Mouse (Mus musculus) liver (tissue): ENCODE measurements around the gene Nod1.
"Not testable (repeated sequence)": the region's sequence is repeated elsewhere in the genome, so short reads cannot be mapped to it uniquely, and the experiment has no call there.

Source experiments
- DNase-seq: peaks from one replicate; pipeline ENCODE4 v3.0.0-alpha.2; 2020; ENCODE audit warnings: mixed read lengths

Gene Nod1

GRCm38 (mm10) chr6:54979426-54979825 lies 7.0 kb upstream of the Nod1 start:
- no peak for DNase-seq

- DNase-seq = no peak
These were observed 3.2 kb upstream of the Nod1 start for GRCm38 (mm10) chr6:54975616-54976015.

GRCm38 (mm10) chr6:54974501-54974900 lies 2.1 kb upstream of the Nod1 start:
- DNase-seq = no peak

- DNase-seq = no peak
These were observed 458 bp upstream of the Nod1 start for GRCm38 (mm10) chr6:54972929-54973211.

GRCm38 (mm10) chr6:54971731-54972110 lies 691 bp downstream of the Nod1 start:
- no peak for DNase-seq

- no peak for DNase-seq
These were observed 1.9 kb downstream of the Nod1 start for GRCm38 (mm10) chr6:54970506-54970905.

- no peak for DNase-seq
These were observed 2.6 kb downstream of the Nod1 start for GRCm38 (mm10) chr6:54969801-54970200.

- peak; percentile 9 for DNase-seq
These were observed 4.8 kb downstream of the Nod1 start for GRCm38 (mm10) chr6:54967591-54967990.

GRCm38 (mm10) chr6:54965234-54965633 lies 7.2 kb downstream of the Nod1 start:
- DNase-seq = no peak

- no peak for DNase-seq
These were observed 7.7 kb downstream of the Nod1 start for GRCm38 (mm10) chr6:54964755-54965154.

GRCm38 (mm10) chr6:54963599-54963998 lies 8.8 kb downstream of the Nod1 start:
- no peak for DNase-seq

- no peak for DNase-seq
These were observed 14.8 kb downstream of the Nod1 start for GRCm38 (mm10) chr6:54957655-54958054.

- no peak for DNase-seq
These were observed 16.0 kb downstream of the Nod1 start for GRCm38 (mm10) chr6:54956425-54956824.

- DNase-seq = no peak
These were observed 16.5 kb downstream of the Nod1 start for GRCm38 (mm10) chr6:54955949-54956348.

- DNase-seq = peak; percentile 37
These were observed 17.6 kb downstream of the Nod1 start for GRCm38 (mm10) chr6:54954659-54955414.

- not testable (repeated sequence) for DNase-seq
These were observed 19.0 kb downstream of the Nod1 start for GRCm38 (mm10) chr6:54953399-54953798.

GRCm38 (mm10) chr6:54952542-54952941 lies 19.9 kb downstream of the Nod1 start:
- no peak for DNase-seq

GRCm38 (mm10) chr6:54948682-54949081 lies 23.7 kb downstream of the Nod1 start:
- no peak for DNase-seq

- DNase-seq = no peak
These were observed 26.0 kb downstream of the Nod1 start for GRCm38 (mm10) chr6:54946241-54946953.

GRCm38 (mm10) chr6:54944551-54944950 lies 27.9 kb downstream of the Nod1 start:
- no peak for DNase-seq

- no peak for DNase-seq
These were observed 28.7 kb downstream of the Nod1 start for GRCm38 (mm10) chr6:54943753-54944152.

GRCm38 (mm10) chr6:54943292-54943691 lies 29.1 kb downstream of the Nod1 start:
- no peak for DNase-seq

GRCm38 (mm10) chr6:54941149-54941548 lies 31.3 kb downstream of the Nod1 start:
- no peak for DNase-seq

- DNase-seq = no peak
These were observed 32.3 kb downstream of the Nod1 start for GRCm38 (mm10) chr6:54940126-54940525.

GRCm38 (mm10) chr6:54939631-54940030 lies 32.8 kb downstream of the Nod1 start:
- DNase-seq = no peak
